In the genomic region with DNA sequence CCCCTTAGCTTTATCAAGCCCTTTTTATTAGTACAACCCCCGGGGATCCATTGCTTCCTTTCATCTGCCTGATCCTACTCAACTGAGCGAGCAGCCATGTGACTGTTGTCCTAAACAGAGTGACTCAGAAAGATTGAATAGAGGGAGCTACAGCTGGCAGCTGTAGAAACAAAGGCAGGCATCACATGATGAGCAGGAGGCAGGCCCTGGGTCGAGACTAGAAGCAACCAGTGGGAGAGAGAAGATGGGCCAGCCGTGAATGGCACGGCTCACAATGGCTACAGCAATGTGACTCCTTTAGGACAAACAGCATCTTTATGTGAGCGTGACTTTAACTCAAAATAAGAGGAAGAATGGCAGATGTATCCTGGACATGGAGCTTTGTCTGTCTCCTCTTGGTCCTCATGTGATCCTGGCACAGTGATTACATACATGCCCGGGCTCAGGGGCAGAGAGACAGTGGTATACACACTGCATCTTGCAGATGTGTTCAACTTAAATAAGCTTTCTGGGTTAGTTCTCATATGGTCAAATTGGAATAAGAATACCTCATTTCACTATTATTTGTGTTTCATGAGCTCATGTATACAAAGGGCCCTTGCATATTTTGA, we compare ENCODE assay signal across 9 mouse cellular contexts.
A peak's percentile ranks its signal among the peaks of the same experiment; 100 is the strongest.
DNase-seq lines count a peak whose midpoint lies in the region; ATAC-seq lines count a peak whose summit lies in the region.
"Had no signal": no experiment of that assay in that cellular context is flagged by ENCODE, and none has a peak within 500 bp of the region (broad histone marks: within the 10 kb centered on the region; RNA-seq: fewer than 3 reads in every experiment).

No protein-coding gene starts in this region.

- peak; percentile 25 for DNase-seq in NIH3T3 (ENCODE audit: low read depth)
- peak; percentile 25 for DNase-seq in cerebellum, adult 9-11 months
- DNase-seq in hindbrain, embryonic 14.5 days (ENCODE audit: low spot score) = no peak
- no peak for DNase-seq in ovary, postnatal 36 days (ENCODE audit: low spot score)
- DNase-seq in spleen, postnatal 10 days (ENCODE audit: low spot score in 2 of 2) = no peak
- DNase-seq: heart, postnatal 10 days had no signal

- no peak overlapping the region; the same call in 1 of the 2 replicates for H3K27ac ChIP-seq in hindbrain, embryonic 14.5 days
- peak overlapping the region; percentile 41; the same call in 1 of the 2 replicates for H3K27ac ChIP-seq in midbrain, embryonic 13.5 days
- H3K27ac ChIP-seq in heart, embryonic 12.5 days (ENCODE audit: poor library complexity, severe bottlenecking) = no peak overlapping the region

- WGBS in hindbrain, embryonic 14.5 days = 18% methylated on average over 7 of the region's 7 CpGs
- 16% methylated on average over 7 of the region's 7 CpGs for WGBS in midbrain, embryonic 13.5 days
- WGBS in heart, embryonic 12.5 days = 57% methylated on average over 7 of the region's 7 CpGs

- peak; percentile 64; the same call in 1 of the 2 replicates for ATAC-seq in hindbrain, embryonic 14.5 days (ENCODE audit: low FRiP score)
- peak; percentile 83 for ATAC-seq in midbrain, embryonic 13.5 days
- ATAC-seq in heart, embryonic 12.5 days (ENCODE audit: insufficient number of reproducible peaks, low FRiP score) = no peak
- ATAC-seq: lung, postnatal 0 days had no signal

- H3K36me3 ChIP-seq in hindbrain, embryonic 14.5 days (replicated peaks; ENCODE audit: control insufficient read depth, insufficient read depth) = no peaks in the 10 kb centered on the region
- H3K36me3 ChIP-seq in midbrain, embryonic 13.5 days = no peaks in the 10 kb centered on the region
- H3K36me3 ChIP-seq in heart, embryonic 12.5 days = no peaks in the 10 kb centered on the region

- H3K4me2 ChIP-seq in hindbrain, embryonic 14.5 days (replicated peaks) = no peak overlapping the region
- H3K4me2 ChIP-seq in midbrain, embryonic 13.5 days (replicated peaks) = no peak overlapping the region
- no peak overlapping the region for H3K4me2 ChIP-seq in heart, embryonic 12.5 days

- H3K4me3 ChIP-seq in hindbrain, embryonic 14.5 days (replicated peaks; ENCODE audit: low read length) = no peak overlapping the region
- H3K4me3 ChIP-seq in midbrain, embryonic 13.5 days (replicated peaks) = no peak overlapping the region
- H3K4me3 ChIP-seq in heart, embryonic 12.5 days = no peak overlapping the region

- H3K4me1 ChIP-seq in hindbrain, embryonic 14.5 days (replicated peaks; ENCODE audit: control insufficient read depth, insufficient read depth, low read length) = no peaks in the 10 kb centered on the region
- peaks cover 9% of the 10 kb centered on the region for H3K4me1 ChIP-seq in midbrain, embryonic 13.5 days (replicated peaks)
- no peaks in the 10 kb centered on the region for H3K4me1 ChIP-seq in heart, embryonic 12.5 days (replicated peaks)

- H3K9ac ChIP-seq in hindbrain, embryonic 14.5 days = no peak overlapping the region
- no peak overlapping the region for H3K9ac ChIP-seq in midbrain, embryonic 13.5 days (replicated peaks)
- no peak overlapping the region for H3K9ac ChIP-seq in heart, embryonic 12.5 days

- no peaks in the 10 kb centered on the region for H3K9me3 ChIP-seq in hindbrain, embryonic 14.5 days (ENCODE audit: control insufficient read depth, low read length)
- H3K9me3 ChIP-seq in midbrain, embryonic 13.5 days = no peaks in the 10 kb centered on the region
- peaks cover 3% of the 10 kb centered on the region; the same call in 1 of the 2 replicates for H3K9me3 ChIP-seq in heart, embryonic 12.5 days (replicated peaks)

- no peaks in the 10 kb centered on the region for H3K27me3 ChIP-seq in hindbrain, embryonic 14.5 days (ENCODE audit: control insufficient read depth, insufficient read depth, low read length)
- no peaks in the 10 kb centered on the region for H3K27me3 ChIP-seq in midbrain, embryonic 13.5 days
- no peaks in the 10 kb centered on the region for H3K27me3 ChIP-seq in heart, embryonic 12.5 days (replicated peaks)

Comparison
In these comparisons a context has a peak if more than half of its experiments do, and no peak if none do; other contexts are left out.
1. DNase-seq: peak in NIH3T3 (single experiment) and cerebellum, adult 9-11 months (single experiment); none in hindbrain, embryonic 14.5 days (single experiment), ovary, postnatal 36 days (single experiment) and spleen, postnatal 10 days (0 of 2).